Mouse (Mus musculus) embryo, embryonic 11.5 days (tissue): ENCODE measurements at regions not wholly inside any gene's neighbourhood (a gene's known extent, or its start where the extent isn't known, plus 50 kb on each side); places are given as distances from the start of the nearest gene placed in this dataset.

Source experiments
- DNase-seq: peaks from one replicate; pipeline ENCODE4 v3.0.0-alpha.2; 2012; ENCODE audit warnings: low read depth, low spot score

DNA sequence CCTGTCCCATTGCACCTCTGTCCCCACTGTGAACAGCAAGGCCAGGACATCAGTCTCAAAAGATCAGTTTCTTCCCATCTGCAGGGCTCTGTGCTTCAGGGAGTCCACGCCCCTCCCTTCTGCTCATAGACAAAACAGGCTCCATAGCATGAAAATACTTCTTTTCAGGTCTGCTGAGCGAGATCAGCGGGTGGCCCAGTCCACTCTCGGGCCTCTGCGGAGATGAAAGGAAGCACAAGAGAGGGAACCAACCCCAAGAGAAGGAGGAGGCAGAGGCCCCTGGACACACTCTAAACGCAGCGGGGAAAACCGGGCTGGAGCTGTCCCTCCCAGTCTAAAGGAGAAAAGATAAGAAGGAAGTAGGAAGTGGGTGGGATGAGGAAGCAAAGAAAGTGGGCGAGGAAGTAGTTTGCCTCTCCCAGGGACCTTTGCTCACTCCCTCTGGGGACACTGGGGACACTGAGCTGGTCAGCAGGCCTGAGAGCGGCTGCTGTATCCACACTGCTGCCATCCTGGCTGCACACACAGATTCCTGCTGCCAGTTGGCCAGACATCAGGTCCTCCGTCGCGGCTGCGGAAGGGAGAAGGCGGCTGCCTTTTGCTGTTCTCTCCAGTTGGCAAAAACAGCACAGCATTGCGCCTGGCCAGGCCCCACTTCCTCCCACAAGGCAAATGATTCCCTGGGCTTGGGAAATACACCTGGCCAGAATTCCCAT, 143.5 kb downstream of the Rybp start:
- DNase-seq = no peak

DNA sequence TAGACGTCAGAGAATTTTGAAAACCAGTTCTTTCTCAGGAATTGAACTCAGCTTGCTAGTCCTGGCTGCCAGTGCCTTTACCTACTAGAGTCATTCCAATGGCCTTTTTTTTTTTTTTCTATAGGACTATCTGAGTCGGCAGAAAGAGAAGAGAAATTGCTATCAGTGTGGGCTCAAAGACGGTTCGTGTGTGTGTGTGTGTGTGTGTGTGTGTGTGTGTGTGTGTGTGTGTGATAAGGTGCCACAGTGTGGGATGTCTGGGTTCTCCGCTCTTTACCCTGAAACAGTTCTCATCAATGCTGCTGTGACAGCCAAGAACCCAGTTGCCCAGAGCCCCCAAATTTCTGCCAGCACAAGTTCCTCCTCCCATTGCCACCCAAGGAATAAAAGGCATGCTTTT, 146.1 kb downstream of the Rybp start:
- no peak for DNase-seq

DNA sequence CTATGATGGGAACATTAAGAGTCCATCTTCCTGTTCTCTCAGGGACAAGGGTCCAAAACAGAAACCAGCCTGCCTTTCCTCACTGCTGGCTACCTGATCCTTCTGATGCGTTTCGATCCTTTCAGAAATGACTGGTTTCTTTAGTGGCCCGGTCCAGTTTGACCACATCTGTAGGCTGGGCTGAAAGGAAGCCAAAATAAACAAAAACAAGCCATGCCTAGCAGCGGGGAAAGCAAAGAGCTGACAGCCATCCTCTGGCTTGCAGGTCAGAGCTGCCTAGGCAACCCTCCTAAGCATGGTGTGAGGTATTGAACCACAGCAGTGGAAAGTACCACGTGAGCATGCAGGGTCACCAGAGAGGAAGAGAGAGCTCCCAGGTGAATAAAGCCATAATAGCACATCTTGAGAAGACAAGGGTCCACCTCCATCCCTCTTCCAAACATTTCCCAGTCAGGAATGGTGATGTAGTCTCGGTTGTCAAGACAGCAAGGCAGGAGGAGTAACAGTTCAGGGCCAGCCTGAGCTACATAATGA, 146.6 kb downstream of the Rybp start:
- DNase-seq = no peak

DNA sequence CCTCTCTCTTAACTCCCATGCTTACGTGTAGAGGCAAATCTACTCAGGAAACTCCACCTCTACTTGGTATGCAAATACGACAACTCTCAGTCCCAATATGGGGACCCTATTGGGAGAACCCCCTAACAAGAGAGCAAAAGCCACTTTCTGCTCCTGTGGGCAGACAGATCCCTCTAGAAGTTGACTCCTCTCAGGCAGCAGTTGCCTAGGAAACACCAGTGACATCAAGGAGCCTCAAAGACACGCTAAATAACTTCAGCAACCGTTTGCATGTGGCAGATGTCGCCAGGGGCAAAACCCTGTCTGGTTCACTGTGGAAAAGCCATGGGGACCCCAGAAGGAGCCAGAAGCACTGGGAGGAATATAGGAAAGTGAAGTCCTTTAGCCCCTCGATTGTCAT, 147.5 kb downstream of the Rybp start:
- DNase-seq = no peak

DNA sequence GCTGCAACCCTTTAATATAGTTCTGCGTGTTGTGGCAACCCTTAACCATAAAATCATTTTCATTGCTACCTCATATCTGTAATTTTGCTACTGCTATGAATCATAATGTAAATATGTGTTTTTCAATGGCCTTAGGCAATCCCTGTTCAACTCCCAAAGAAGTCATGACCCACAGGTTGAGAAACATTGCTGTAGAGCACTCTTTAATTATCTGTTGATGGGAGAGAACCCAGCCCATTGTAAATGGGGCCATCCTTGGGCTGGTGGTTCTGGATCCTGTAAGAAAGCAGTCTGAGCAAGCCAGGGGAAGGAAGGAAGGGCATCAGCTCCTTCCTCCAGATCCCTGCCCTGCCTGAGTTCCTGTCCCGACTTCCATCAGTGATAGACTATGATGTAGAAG, 148.6 kb downstream of the Rybp start:
- DNase-seq = no peak

DNA sequence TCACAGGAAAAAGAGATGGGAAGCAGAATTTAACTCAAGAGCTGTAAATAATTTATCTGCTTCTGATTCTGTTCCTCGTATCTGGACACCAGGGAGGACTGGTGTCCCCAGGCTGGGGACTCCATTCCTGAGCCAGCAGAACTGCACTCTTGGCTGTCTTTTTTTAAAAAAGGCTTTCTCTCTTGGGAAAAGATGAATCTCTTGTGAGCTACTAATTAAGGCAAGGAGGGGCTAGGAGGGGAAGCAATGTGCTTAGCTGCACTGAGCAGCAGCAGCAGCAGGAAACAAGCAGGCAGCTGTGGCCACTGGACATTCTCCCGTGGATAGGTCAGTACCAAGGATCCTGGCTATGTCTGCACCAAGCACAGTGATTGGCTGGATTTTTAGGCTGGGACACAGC, 152.1 kb downstream of the Rybp start:
- DNase-seq = no peak

DNA sequence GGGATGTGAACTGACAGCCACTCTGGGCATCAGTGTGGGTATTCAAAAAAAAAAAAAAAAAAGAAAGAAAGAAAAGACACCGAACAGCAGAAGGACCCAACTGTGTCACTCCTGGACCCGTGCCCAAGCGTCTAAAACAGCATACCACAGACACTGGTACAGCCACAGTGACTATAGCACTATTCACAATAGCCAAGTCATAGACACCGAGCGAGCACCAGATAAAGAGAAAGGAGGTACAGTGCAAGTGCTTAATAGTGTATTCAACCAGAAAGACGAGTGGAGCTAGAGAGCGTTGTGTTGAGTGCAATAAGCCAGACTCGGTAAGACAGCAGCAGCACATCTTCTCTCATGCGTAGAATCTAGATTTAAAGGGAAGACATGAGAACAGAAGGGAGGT, 153.3 kb downstream of the Rybp start:
- DNase-seq = no peak

DNA sequence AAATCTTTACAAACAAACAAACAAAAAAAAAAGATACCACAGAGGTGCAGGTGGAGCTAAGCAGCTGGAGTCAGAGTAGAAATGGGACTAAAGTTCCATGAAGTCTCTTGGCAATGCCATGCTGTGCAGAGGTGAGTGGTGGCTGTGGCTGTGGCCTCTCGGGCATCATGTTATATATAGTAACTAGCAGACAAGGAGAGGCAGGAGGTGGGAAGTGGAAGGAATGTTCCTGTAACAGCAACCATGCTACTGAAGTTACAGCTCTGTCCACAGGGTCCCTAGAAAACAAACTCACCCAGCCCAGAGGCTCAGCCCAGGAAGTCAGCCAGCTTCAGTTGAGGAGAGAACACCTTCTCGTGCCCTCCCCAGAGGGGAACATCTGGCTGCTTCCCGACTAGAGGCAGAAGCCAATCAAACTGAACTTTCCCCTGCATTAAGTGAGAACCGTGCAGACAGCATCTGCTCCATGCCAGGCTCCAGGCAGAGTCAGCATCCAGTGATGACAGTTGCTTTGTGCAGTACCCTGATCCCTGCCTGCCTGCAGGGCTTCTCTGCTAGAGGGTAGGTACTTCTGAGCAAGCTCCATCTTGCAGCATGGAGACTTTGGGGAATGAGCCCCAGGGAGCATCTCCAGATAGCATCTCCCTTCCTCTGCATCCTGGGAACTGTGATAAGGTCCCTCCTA, 154.2 kb downstream of the Rybp start:
- no peak for DNase-seq

DNA sequence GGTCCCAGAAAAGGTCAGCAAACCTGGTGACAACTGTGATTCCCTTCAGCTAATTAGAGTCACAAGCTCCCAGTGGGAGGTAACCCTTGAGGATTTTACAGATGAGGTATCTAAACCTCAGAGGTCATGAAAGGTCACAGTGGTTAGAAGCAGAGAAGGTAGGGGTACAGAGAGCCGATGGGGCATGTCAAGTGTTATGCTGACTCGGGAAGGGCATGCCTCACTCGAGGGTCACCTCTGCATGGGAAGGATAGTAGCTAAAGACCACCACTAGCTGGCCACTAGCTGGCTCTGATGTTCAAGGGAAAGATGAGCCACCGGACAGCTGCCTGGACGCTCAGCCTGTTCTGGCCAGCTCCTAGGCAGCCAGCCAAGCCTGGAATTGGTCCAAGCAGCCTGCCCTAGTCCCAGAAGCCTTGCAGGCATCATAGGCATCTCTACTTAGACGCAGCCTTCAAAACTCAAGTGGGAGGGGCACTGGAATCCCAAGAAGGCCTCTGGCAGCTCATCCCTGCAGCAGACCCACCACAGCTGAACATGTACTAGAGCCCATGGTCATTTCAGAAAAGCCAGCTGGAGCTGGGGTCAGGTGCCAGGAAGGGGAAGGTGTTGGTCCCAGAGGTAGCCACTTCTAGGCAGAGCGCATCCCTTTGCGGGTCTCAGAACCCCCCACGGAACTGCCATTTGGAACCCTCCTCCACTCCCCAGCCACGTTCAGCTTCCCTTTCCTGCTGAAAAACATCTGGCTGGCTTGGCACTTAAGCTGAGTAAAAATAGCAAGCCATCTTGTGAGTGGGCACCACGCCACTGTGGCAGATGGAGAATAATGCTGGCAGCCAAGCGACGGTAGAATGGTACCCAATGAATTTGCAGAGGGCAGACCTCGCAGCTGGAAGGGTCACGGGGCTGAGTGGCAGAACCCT, 159.8 kb downstream of the Rybp start:
- DNase-seq = no peak

DNA sequence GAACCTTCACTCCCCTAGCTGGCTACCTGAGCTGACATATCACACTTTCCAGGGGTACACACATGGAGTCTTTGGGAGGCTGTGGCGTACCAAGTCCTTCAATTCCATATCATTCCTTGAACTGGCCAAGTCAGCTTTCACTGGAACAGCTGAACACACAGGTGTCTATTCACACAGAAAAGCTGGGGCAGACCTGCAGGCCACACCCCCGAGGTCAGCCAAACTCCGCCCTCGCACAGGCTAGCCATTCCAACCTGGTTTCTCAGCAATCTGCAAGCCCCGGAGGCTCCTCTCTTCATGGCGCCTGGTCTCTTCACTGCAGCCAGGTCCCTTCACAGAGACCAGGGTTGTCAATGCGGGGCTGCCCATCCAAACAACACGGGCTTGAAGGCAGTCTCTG, 160.5 kb downstream of the Rybp start:
- no peak for DNase-seq

DNA sequence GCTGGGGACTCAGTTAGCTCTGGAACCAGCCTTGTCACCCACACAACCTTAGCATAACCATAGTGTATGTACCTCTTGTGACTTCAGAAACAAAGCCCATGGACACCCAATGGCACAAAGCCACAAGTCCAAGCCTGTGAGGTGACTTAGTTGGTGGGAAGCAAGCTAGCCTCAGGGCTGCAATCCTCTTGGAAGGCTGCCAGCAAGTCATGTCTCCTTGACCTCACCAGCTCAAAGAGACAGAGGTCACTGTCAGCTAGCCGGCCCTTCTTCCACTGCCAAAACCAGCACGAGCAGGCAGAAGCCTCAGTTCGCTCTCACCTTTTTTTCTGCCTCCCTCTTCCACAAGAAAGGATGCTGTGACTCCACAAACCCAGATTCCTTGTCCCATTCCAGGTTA, 161.0 kb downstream of the Rybp start:
- no peak for DNase-seq

DNA sequence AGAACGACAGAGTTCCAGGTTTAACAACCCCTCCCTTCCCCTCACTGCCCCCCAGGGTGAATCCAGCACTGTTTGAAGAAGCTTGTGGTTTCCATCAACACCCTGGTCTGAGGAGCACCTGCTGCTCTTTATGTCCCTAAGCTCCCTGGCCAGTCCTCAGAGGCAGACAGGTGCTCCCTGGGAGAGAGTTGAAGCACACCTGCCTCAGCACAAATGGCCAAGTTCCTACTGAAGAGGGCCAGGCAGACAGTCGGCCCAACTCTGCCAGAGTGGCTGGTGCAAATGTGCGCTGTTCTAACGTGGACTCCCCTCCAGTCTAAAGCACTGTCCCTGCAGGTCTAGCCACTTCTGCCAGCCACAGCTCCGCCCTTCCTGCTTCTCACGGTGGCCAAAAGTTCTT, 166.0 kb downstream of the Rybp start:
- DNase-seq = no peak

DNA sequence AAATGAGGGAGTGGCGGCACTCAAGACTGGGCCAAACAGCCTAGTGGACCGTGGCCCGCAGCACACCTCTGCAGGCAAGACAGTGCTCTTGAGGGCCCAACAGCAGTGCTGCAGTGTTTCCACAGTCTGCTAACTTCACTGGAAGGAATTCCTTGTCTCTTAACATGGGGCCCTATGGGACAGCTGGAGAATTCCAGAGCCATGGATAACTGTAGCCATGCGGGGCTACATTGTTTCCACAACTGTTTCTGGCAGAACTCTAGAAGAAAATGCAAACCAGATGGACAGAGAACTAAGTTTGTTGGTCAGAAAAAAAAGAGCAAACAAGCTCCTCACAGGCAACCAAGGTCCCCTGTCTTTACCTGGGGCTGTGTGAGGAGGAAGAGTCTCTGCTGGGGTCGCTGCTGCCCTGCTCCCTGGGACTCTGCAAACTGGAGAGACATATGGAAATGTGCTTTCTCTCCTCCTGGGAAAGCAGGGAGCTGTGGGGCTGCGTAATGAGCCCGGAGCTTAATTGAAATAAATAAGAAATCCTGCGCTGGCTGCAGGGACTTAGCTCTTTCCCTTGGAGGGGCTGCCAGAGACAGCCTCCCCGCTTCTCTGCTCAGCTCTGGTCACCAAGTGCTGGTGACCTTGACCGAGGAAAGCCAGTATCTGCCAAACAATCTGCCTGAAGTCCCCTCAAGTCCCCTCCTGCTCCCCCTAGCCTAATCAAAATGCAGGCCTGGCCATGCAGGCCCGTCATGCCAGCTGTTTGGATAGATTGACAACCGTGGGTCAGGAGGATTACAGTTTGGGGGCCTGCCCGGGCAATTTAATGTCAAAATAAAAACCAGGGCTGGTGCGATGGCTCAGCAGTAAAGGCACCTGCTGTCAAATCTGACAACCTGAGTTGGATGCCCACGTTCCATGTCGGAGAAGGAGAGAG, 167.0 kb downstream of the Rybp start:
- no peak for DNase-seq

DNA sequence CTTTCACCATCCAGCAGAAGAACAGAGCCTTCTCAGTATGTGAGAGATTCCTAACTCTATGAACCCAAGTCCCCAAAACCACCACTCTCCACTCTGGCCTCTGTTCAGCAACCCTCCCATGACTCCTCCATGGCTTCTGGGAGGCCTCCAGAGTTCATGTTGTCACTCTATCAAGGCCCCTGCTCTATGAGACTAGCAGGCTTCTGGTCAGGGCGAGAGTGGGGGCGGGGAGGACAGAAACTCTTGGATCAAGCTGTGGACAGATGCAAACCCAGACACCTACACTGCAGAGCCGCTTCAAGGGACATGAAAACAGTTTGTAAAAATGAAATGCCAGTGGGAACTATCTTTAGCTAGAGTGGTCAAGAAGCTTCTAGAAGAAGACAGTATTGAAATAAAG, 170.2 kb downstream of the Rybp start:
- no peak for DNase-seq

DNA sequence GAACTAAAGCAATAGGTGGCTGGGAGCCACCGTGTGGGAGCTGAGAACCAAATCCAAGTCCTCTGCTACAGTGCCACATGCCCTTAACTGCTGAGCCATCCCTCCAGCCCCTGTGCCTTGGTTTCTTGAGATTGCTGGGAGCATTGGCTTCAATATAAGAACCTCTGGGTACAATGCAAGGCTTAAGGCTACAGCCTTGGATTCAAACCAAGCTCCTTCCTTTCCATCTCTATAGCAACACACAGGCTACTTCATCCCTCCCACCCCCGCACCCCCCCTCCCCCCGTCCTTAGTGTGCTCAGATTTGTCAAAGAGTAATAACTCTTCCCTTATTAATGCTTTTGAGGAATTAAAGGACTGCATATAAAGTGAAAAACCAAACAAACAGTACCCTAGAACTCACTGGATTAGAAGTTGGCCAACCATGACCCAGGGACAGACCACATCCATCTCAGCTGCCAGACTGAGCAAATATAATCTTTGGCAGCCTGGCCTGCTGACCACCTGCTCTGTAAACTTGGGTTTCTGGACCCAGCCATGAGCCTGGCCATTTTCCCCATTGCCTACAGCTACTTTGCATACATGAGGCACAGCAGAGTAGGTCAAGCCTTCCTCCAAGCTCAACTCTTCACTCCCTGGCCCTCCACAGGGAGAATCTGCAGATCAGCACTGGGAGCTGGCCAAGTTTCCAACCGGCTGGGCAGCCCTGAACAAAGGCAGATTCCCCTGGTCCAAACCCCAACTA, 173.7 kb downstream of the Rybp start:
- DNase-seq = no peak

DNA sequence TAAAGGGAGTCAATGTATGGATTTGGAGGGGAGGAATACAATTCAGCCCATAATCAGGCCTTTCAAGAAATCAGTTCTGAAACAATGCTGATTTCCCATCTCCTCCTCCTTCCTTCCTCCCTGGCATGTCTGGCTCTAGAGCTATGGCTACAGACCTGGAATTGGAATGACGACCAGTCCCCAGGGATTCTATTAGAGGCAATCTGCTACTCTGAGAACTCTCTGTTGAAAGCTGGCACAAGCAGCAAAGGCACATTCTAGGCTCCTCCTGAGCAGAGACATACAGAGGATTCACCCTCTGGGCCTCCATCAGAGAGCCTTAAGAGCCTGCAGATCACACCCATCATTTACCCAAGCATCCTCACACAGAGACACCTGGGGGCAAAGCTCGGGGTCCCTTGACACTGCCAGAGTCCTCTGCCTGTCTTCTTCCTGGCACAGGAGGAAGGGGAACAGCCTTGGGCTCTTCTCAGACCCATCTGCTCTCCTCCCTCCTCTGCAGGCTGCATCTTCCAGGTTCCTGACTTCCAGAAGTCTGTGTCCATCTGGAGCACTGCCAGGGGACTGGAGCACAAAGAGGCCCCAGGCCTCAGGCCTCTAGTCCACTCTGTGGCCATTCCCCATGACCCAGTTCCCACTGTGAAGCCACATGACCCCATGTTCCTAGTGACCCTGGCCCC, 176.2 kb downstream of the Rybp start:
- DNase-seq = no peak

DNA sequence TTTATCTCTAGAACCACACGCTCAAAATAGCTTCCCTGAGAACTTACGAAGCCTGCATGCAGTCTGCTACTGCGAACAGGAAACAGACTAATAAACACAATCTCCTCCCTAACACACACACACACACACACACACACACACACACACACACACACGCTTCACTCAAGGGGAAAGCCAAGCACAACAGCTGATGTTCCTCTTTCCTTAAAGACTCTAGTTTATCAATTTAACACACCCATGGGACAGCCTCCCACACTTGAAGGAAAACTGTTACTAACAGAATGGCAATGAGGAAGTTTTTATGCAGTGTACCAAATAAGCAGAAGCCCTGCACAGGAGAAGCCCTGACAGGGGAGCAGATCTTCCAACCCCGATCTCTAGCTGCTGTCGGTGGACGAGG, 177.3 kb downstream of the Rybp start:
- DNase-seq = no peak

DNA sequence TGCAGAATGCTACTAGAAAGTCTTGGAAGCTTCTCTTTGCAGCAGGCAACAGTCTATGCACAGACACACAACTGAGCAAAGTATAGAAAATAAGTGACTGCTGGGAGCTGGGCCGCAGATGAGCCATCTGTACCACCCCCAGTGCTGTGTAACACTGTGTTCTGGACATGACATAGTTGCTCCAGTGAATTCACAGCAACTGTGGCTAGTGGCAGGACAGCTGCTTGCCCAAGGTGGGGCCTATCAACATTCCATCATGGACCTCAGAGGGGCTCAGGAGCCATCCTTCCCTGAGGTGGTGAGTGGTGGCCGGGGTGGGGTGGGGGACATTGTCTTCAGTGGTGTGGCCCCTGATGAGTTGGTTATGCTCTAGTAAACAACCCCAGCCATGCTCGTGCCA, 177.9 kb downstream of the Rybp start:
- DNase-seq = no peak

DNA sequence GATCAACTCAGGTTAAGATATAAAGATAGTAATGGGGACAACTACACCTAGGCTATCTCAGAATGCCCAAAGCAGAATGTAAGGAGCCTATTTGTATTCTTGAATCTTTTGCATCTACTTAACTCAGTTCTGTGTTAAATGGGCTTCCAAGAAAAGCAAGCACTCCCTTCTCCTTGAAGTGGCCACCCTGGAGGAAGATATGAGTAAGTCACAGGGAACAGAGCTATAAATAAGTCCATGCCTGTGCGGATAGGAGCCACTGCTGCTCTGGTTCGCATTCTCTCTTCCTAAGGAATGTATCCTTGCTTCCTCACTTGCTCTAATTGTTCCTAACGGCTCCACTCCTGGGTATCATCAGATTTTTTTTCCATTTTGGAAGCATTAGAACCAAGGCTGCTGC, 179.8 kb downstream of the Rybp start:
- DNase-seq = no peak

DNA sequence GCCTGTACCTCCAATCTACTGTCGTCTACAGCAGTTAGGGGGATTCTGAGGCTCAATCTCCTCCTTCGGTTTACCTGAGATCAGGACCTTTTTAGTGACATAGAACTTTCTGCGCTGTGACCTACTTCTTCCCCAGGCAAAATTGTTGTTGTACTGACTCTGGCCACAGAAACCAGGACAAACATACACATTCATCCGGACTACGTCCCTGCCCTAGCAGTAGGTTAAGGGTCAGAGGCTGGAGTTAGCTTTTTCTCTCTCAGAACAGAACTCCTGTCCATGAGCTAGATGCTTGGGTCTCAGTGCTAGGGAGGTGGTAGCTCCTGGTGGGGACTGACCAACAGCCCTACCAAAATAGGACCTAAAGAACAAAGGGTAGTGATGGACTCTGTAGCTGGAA, 180.2 kb downstream of the Rybp start:
- DNase-seq = no peak
